Mouse (Mus musculus) brown adipose tissue, adult 24 weeks (tissue): ENCODE results near the gene Trex1. TPM values are rescaled to one million over a fixed set of nuclear protein-coding genes. Genes with fewer than 3 reads are reported as not detected.
A peak's percentile ranks its signal among the peaks of the same experiment; 100 is the strongest.

Experiments
- H3K27ac ChIP-seq: fragments of 200-500 bp; replicated peaks from 2 replicates; pipeline ENCODE4 v1.5.1; 2012; ENCODE audit warnings: low read depth, mild to moderate bottlenecking, low read length
- H3K4me1 ChIP-seq: fragments of 200-500 bp; 2 replicates; pipeline ENCODE4 v1.6.1; 2012; ENCODE audit warnings: low read length, mixed read lengths; ENCODE audit not compliant: control insufficient read depth, insufficient read depth, insufficient read length
- H3K4me3 ChIP-seq: fragments of 200-500 bp; 2 replicates; pipeline ENCODE4 v1.5.1; 2012; ENCODE audit warnings: low read depth, mild to moderate bottlenecking, low read length, moderate library complexity; ENCODE audit not compliant: insufficient read depth
- polyA plus RNA-seq: library from polyadenylated mRNA; stranded (reverse); fragments of >200 nt; gene quantifications from 2 replicates; pipeline ENCODE4 v1.2.4, GENCODE M21; 2012; ENCODE audit not compliant: missing spikeins, insufficient read depth, insufficient read length

Gene Trex1
- polyA plus RNA-seq, 1 experiment = 16.6 TPM

- H3K4me1 ChIP-seq = peaks cover 8% of the 10 kb centered on the region
- no peak overlapping the region for H3K27ac ChIP-seq
- H3K4me3 ChIP-seq = no peak overlapping the region
Measured at GRCm38 (mm10) chr9:109028421-109028820, 31.1 kb downstream of the Trex1 start.

GRCm38 (mm10) chr9:109027521-109027920 lies 32.0 kb downstream of the Trex1 start:
- Histone ChIP-seq H3K4me1 (peaks cover 8% of the 10 kb centered on the region), H3K27ac (0 out of 2 replicates have a peak overlapping the region, but pooled peaks have one; percentile 17), H3K4me3 (no peak overlapping the region)

DNA sequence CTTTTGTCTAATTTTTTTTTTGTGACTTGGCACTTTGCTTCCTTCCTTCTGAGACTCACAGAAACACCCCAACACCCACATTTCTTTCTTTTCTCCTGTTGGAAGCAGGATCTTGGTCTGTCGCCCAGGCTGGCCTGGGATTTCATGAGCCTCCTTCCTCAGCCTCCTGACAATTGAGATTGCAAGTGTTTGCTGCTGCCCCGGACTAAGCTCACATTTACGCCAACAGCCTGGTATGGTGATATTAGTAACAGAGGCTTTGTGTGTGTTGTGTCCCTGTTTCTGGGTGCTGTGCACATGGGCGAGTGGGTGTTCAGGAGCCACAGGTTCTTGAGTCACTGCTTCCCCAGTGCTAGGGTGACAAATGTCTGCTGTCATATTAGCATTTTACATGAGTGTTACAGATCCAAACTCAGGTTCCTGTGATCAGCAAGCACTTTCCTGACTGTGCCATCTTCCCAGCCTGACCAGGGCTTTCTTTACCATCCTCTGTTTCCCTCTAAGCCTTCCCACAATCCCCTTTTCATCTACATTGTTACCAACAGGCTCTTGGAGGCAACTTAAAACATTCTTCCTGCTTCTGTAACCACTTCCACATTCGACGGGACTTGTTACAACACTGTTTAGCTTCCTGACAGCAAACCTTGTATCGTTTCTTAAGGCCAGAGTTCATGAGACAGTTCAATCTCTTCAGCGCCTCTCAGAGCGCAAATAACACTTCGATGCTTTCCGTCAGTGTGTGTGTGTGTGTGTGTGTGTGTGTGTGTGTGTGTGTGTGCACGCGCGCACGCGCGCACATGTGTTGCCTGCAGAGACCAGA lies 36.5 kb downstream of the Trex1 start:
- H3K4me1 ChIP-seq = peaks cover 8% of the 10 kb centered on the region
- no peak overlapping the region for H3K4me3 ChIP-seq
- peak overlapping the region; percentile 64 for H3K27ac ChIP-seq

DNA sequence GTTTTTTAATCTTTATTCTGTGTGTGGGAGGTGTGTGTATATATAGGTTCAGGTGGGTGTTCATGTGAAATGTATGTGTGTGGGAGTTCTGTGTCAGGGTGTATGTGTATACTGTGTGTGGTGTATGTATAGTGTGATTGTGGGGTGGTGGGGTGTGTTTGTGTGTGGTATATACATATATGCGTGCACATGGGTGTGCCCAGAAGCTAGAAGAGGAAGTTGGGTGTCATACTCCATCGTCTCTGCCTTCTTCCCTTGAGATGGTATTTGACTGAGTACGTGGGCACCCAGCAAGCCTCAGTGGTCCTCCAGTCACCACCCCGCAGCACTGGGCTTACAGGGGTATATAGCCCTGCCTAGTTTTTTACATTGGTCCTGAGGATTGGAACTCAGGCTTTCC lies 38.1 kb downstream of the Trex1 start:
- Histone ChIP-seq H3K27ac (peak overlapping the region; percentile 52), H3K4me1 (peaks cover 5% of the 10 kb centered on the region), H3K4me3 (no peak overlapping the region)

- Histone ChIP-seq H3K27ac (peak overlapping the region; percentile 55), H3K4me1 (no peaks in the 10 kb centered on the region), H3K4me3 (peak overlapping the region; percentile 32)
Measured at GRCm38 (mm10) chr9:109016973-109017604, 42.4 kb downstream of the Trex1 start.

DNA sequence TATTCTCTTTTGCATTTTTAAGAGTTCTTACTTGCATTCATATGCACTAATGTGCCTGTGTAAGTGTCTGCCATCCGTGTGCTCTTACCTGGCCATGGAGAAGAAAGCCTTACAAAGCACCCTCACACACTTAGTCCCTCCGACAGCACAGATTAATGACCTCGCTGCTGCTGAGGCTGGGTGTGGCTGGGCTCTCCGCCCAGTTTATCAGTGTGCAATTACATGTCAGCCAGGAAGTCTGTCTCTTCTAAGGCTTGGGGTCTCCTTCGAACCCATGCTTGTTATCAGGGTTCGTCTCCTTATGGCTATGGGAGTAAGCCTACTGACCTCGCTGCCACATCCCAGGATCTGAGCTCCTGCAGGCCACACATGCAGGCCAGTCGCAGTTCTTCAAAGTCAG lies 44.1 kb downstream of the Trex1 start:
- H3K4me3 ChIP-seq = no peak overlapping the region

DNA sequence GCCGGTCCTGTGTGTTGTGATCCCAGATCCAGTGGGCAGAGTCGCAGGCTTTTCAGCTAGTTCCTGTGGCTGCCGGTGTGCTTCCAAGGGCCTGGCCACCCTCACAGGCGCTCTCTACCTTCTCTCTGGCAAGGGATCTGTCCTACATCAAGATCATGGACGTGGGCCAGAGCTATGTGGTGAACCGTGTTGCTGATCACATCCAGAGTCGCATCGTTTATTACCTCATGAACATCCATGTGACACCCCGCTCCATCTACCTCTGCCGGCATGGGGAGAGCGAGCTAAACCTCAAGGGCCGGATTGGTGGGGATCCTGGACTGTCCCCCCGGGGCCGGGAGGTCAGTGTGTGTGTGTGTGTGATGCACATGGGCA lies 49.2 kb downstream of the Trex1 start:
- Histone ChIP-seq H3K4me1 (no peaks in the 10 kb centered on the region; the same call in 1 of the 2 replicates), H3K27ac (no peak overlapping the region), H3K4me3 (no peak overlapping the region)

More for the DNA sequence above, 44.1 kb downstream of the Trex1 start:
- H3K27ac ChIP-seq = no peak overlapping the region
- no peaks in the 10 kb centered on the region; the same call in 1 of the 2 replicates for H3K4me1 ChIP-seq

DNA sequence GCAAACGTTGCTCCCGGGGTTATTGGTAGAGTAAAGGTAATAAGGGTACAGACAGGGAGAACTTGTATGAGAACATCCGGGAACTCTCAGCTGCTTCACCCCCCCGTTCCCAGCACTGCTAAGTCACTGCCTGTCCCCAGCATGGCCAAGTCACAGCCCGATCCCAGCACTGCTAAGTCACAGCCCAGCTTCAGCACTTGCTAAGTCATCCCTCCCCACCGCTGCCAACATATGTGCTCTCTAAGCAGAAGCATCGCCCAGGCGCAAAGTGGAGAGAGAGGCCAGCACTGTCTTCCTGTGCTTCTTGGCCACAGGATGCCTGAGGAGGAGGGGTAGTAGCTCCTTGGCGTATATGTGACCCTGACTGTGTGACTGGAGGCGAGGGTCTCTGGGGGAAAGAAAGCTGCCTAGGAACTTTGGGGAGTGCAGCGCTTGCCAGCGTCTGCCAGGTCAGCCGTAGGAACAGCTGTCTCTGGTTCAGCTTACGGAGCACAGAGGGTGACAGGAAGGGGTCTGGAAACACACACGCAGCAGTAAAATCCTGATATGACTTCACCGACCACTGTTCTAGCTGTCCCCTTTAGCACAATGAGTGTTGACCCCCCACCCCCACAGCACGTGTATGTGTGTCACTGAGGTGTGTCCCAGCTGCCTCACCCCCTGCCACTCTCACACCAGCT lies 49.8 kb downstream of the Trex1 start:
- no peak overlapping the region for H3K4me3 ChIP-seq
- no peaks in the 10 kb centered on the region; the same call in 1 of the 2 replicates for H3K4me1 ChIP-seq
- H3K27ac ChIP-seq = no peak overlapping the region

- Histone ChIP-seq H3K4me1 (no peaks in the 10 kb centered on the region; the same call in 1 of the 2 replicates), H3K4me3 (no peak overlapping the region), H3K27ac (no peak overlapping the region)
Measured at GRCm38 (mm10) chr9:109008994-109009635, 50.4 kb downstream of the Trex1 start.

- H3K4me1 ChIP-seq = no peaks in the 10 kb centered on the region; the same call in 1 of the 2 replicates
- no peak overlapping the region for H3K27ac ChIP-seq
- H3K4me3 ChIP-seq = no peak overlapping the region
Measured at GRCm38 (mm10) chr9:109008081-109008480, 51.5 kb downstream of the Trex1 start.

Other genes starting within 250 kb of the Trex1 start
- gene Celsr3, start 233.4 kb downstream of the Trex1 start, polyA plus RNA-seq = not detected in 2 replicates
- gene Slc26a6, start 206.5 kb downstream of the Trex1 start, polyA plus RNA-seq = 4.4 and 7.5 TPM in 2 replicates
- gene Tmem89, start 145.1 kb downstream of the Trex1 start, polyA plus RNA-seq = not detected in 2 replicates
- gene Uqcrc1, start 123.1 kb downstream of the Trex1 start, polyA plus RNA-seq = 1,481 and 1,573 TPM in 2 replicates
- gene Col7a1, start 106.1 kb downstream of the Trex1 start, polyA plus RNA-seq = 0.21 and 1.1 TPM in 2 replicates
- gene Ucn2, start 73.7 kb downstream of the Trex1 start, polyA plus RNA-seq = not detected in 2 replicates
- gene Pfkfb4, start 68.0 kb downstream of the Trex1 start, polyA plus RNA-seq = 3.4 and 3.8 TPM in 2 replicates
- gene Shisa5, start 21.2 kb downstream of the Trex1 start, polyA plus RNA-seq = 30.4 and 48.6 TPM in 2 replicates
- gene Atrip, start 14.4 kb upstream of the Trex1 start, polyA plus RNA-seq = 3.6 and 4.8 TPM in 2 replicates
- gene Ccdc51, start 22.8 kb upstream of the Trex1 start, polyA plus RNA-seq = 10.8 and 14.4 TPM in 2 replicates
- 232 and 572 TPM in 2 replicates for gene Tma7, start 22.9 kb upstream of the Trex1 start, polyA plus RNA-seq
- gene Plxnb1, start 35.7 kb upstream of the Trex1 start, polyA plus RNA-seq = not detected in 2 replicates
- gene Fbxw21, start 102.3 kb upstream of the Trex1 start, polyA plus RNA-seq = not detected in 2 replicates
- not detected in 2 replicates for gene Fbxw13, start 136.2 kb upstream of the Trex1 start, polyA plus RNA-seq
- gene Fbxw20, start 175.0 kb upstream of the Trex1 start, polyA plus RNA-seq = not detected in 2 replicates
- gene Fbxw14, start 227.9 kb upstream of the Trex1 start, polyA plus RNA-seq = not detected in 2 replicates